Mouse (Mus musculus): ENCODE measurements around the gene Lsm4. TPM values are rescaled to one million over a fixed set of nuclear protein-coding genes. Genes with fewer than 3 reads are reported as not detected.

Lsm4 gene
- 104 and 113 TPM in 2 replicates for polyA plus RNA-seq (2015; fragmentation: Nextera tagmentation; extraction: Ambion mirVana)

- H3K4me2 ChIP-seq (ENCODE audit: low read depth, low read length): peak within 1 kb of the TSS; percentile 94
- WGBS (ENCODE audit: insufficient replicate concordance): under 1% methylated on average over 60 of the region's 60 CpGs
- H3K4me1 ChIP-seq (ENCODE audit: control insufficient read depth, low read depth, low read length): peaks cover 51% of the 10 kb centered on the region
- H3K9ac ChIP-seq (ENCODE audit: low read depth, low read length): peak within 1 kb of the TSS; percentile 81
- H3K36me3 ChIP-seq (ENCODE audit: control insufficient read depth, insufficient read depth): peaks cover 2% of the 10 kb centered on the region; the same call in 1 of the 2 replicates
- peak within 1 kb of the TSS; percentile 97 for H3K27ac ChIP-seq (ENCODE audit: low read length)
- H3K4me3 ChIP-seq (ENCODE audit: low read depth, low read length): peak within 1 kb of the TSS; percentile 83
- no peaks in the 10 kb centered on the region for H3K27me3 ChIP-seq (ENCODE audit: control insufficient read depth, insufficient read depth, low read depth, low read length)
- peak; percentile 96 for ATAC-seq (ENCODE audit: low read depth)
- H3K9me3 ChIP-seq (replicated peaks; ENCODE audit: control insufficient read depth, low read length): no peaks in the 10 kb centered on the region
Observed at GRCm38 (mm10) chr8:70673079-70673856, at the start of gene Lsm4. Gene Lsm4 (plus strand): TSS chr8:70673248.

- Histone ChIP-seq H3K9ac (ENCODE audit: low read depth, low read length) (no peak overlapping the region), H3K4me2 (ENCODE audit: low read depth, low read length) (no peak overlapping the region)
Observed at GRCm38 (mm10) chr8:70625104-70625503, 47.9 kb upstream of the Lsm4 start.

GRCm38 (mm10) chr8:70627041-70627440 lies 46.0 kb upstream of the Lsm4 start:
- WGBS (ENCODE audit: insufficient replicate concordance): 70% methylated on average over 5 of the region's 5 CpGs

More at GRCm38 (mm10) chr8:70625104-70625503, 47.9 kb upstream of the Lsm4 start:
- no peak for ATAC-seq (ENCODE audit: low read depth)
- 26% methylated on average over 5 of the region's 5 CpGs for WGBS (ENCODE audit: insufficient replicate concordance)
- no peak overlapping the region for H3K4me3 ChIP-seq (ENCODE audit: low read depth, low read length)
- peaks cover 48% of the 10 kb centered on the region for H3K4me1 ChIP-seq (ENCODE audit: control insufficient read depth, low read depth, low read length)
- H3K27me3 ChIP-seq (ENCODE audit: control insufficient read depth, insufficient read depth, low read depth, low read length): no peaks in the 10 kb centered on the region
- no peaks in the 10 kb centered on the region for H3K36me3 ChIP-seq (ENCODE audit: control insufficient read depth, insufficient read depth)
- H3K27ac ChIP-seq (ENCODE audit: low read length): no peak overlapping the region
- H3K9me3 ChIP-seq (replicated peaks; ENCODE audit: control insufficient read depth, low read length): no peaks in the 10 kb centered on the region

GRCm38 (mm10) chr8:70628986-70629490 lies 44.0 kb upstream of the Lsm4 start:
- no peak for ATAC-seq (ENCODE audit: low read depth)
- Histone ChIP-seq H3K9me3 (replicated peaks; ENCODE audit: control insufficient read depth, low read length) (no peaks in the 10 kb centered on the region), H3K4me2 (ENCODE audit: low read depth, low read length) (peak overlapping the region; percentile 88), H3K4me3 (ENCODE audit: low read depth, low read length) (peak overlapping the region; percentile 72), H3K9ac (ENCODE audit: low read depth, low read length) (peak overlapping the region; percentile 68), H3K27me3 (ENCODE audit: control insufficient read depth, insufficient read depth, low read depth, low read length) (peaks cover 6% of the 10 kb centered on the region), H3K4me1 (ENCODE audit: control insufficient read depth, low read depth, low read length) (peaks cover 32% of the 10 kb centered on the region), H3K36me3 (ENCODE audit: control insufficient read depth, insufficient read depth) (no peaks in the 10 kb centered on the region), H3K27ac (ENCODE audit: low read length) (no peak overlapping the region)
- WGBS (ENCODE audit: insufficient replicate concordance): 58% methylated on average over 7 of the region's 7 CpGs

More at GRCm38 (mm10) chr8:70627041-70627440, 46.0 kb upstream of the Lsm4 start:
- no peaks in the 10 kb centered on the region for H3K36me3 ChIP-seq (ENCODE audit: control insufficient read depth, insufficient read depth)
- H3K4me1 ChIP-seq (ENCODE audit: control insufficient read depth, low read depth, low read length): peaks cover 46% of the 10 kb centered on the region
- H3K9me3 ChIP-seq (replicated peaks; ENCODE audit: control insufficient read depth, low read length): no peaks in the 10 kb centered on the region
- H3K4me3 ChIP-seq (ENCODE audit: low read depth, low read length): no peak overlapping the region
- peaks cover 6% of the 10 kb centered on the region for H3K27me3 ChIP-seq (ENCODE audit: control insufficient read depth, insufficient read depth, low read depth, low read length)
- no peak for ATAC-seq (ENCODE audit: low read depth)
- H3K9ac ChIP-seq (ENCODE audit: low read depth, low read length): no peak overlapping the region
- H3K27ac ChIP-seq (ENCODE audit: low read length): no peak overlapping the region
- no peak overlapping the region for H3K4me2 ChIP-seq (ENCODE audit: low read depth, low read length)

GRCm38 (mm10) chr8:70629574-70630531 lies 43.2 kb upstream of the Lsm4 start:
- Histone ChIP-seq H3K27me3 (ENCODE audit: control insufficient read depth, insufficient read depth, low read depth, low read length) (peaks cover 6% of the 10 kb centered on the region), H3K4me2 (ENCODE audit: low read depth, low read length) (peak overlapping the region; percentile 88), H3K4me3 (ENCODE audit: low read depth, low read length) (peak overlapping the region; percentile 72), H3K9me3 (replicated peaks; ENCODE audit: control insufficient read depth, low read length) (no peaks in the 10 kb centered on the region), H3K36me3 (ENCODE audit: control insufficient read depth, insufficient read depth) (no peaks in the 10 kb centered on the region), H3K9ac (ENCODE audit: low read depth, low read length) (peak overlapping the region; percentile 68), H3K27ac (ENCODE audit: low read length) (peak overlapping the region; percentile 88), H3K4me1 (ENCODE audit: control insufficient read depth, low read depth, low read length) (peaks cover 34% of the 10 kb centered on the region)
- under 1% methylated on average over 60 of the region's 60 CpGs for WGBS (ENCODE audit: insufficient replicate concordance)
- ATAC-seq (ENCODE audit: low read depth): peak; percentile 65

GRCm38 (mm10) chr8:70630532-70631381 lies 42.3 kb upstream of the Lsm4 start:
- H3K27ac ChIP-seq (ENCODE audit: low read length): peak overlapping the region; percentile 88
- WGBS (ENCODE audit: insufficient replicate concordance): 10% methylated on average over 22 of the region's 22 CpGs

GRCm38 (mm10) chr8:70631436-70631835 lies 41.6 kb upstream of the Lsm4 start:
- WGBS (ENCODE audit: insufficient replicate concordance): 13% methylated on average over 24 of the region's 24 CpGs
- Histone ChIP-seq H3K4me2 (ENCODE audit: low read depth, low read length) (peak overlapping the region; percentile 88), H3K4me3 (ENCODE audit: low read depth, low read length) (peak overlapping the region; percentile 72), H3K9me3 (replicated peaks; ENCODE audit: control insufficient read depth, low read length) (no peaks in the 10 kb centered on the region), H3K27me3 (ENCODE audit: control insufficient read depth, insufficient read depth, low read depth, low read length) (peaks cover 6% of the 10 kb centered on the region), H3K9ac (ENCODE audit: low read depth, low read length) (peak overlapping the region; percentile 57), H3K27ac (ENCODE audit: low read length) (peak overlapping the region; percentile 88), H3K36me3 (ENCODE audit: control insufficient read depth, insufficient read depth) (no peaks in the 10 kb centered on the region), H3K4me1 (ENCODE audit: control insufficient read depth, low read depth, low read length) (peaks cover 47% of the 10 kb centered on the region)
- ATAC-seq (ENCODE audit: low read depth): peak; percentile 23

More at GRCm38 (mm10) chr8:70630532-70631381, 42.3 kb upstream of the Lsm4 start:
- H3K36me3 ChIP-seq (ENCODE audit: control insufficient read depth, insufficient read depth): no peaks in the 10 kb centered on the region
- peaks cover 6% of the 10 kb centered on the region for H3K27me3 ChIP-seq (ENCODE audit: control insufficient read depth, insufficient read depth, low read depth, low read length)
- peak; percentile 61 for ATAC-seq (ENCODE audit: low read depth)
- H3K9me3 ChIP-seq (replicated peaks; ENCODE audit: control insufficient read depth, low read length): no peaks in the 10 kb centered on the region
- H3K4me1 ChIP-seq (ENCODE audit: control insufficient read depth, low read depth, low read length): peaks cover 43% of the 10 kb centered on the region
- peak overlapping the region; percentile 88 for H3K4me2 ChIP-seq (ENCODE audit: low read depth, low read length)
- H3K9ac ChIP-seq (ENCODE audit: low read depth, low read length): peak overlapping the region; percentile 57
- H3K4me3 ChIP-seq (ENCODE audit: low read depth, low read length): peak overlapping the region; percentile 72

- Histone ChIP-seq H3K4me1 (ENCODE audit: control insufficient read depth, low read depth, low read length) (peaks cover 54% of the 10 kb centered on the region), H3K27me3 (ENCODE audit: control insufficient read depth, insufficient read depth, low read depth, low read length) (peaks cover 6% of the 10 kb centered on the region), H3K36me3 (ENCODE audit: control insufficient read depth, insufficient read depth) (no peaks in the 10 kb centered on the region), H3K4me3 (ENCODE audit: low read depth, low read length) (peak within 1 kb of the TSS; percentile 72), H3K9ac (ENCODE audit: low read depth, low read length) (peak within 1 kb of the TSS; percentile 57), H3K4me2 (ENCODE audit: low read depth, low read length) (peak within 1 kb of the TSS; percentile 88), H3K27ac (ENCODE audit: low read length) (peak within 1 kb of the TSS; percentile 88), H3K9me3 (replicated peaks; ENCODE audit: control insufficient read depth, low read length) (no peaks in the 10 kb centered on the region)
- ATAC-seq (ENCODE audit: low read depth): peak; percentile 28
- WGBS (ENCODE audit: insufficient replicate concordance): 64% methylated on average over 6 of the region's 6 CpGs
Observed at GRCm38 (mm10) chr8:70632346-70632892, 40.6 kb upstream of the Lsm4 start, which contains the start of gene Gdf15. Gene Gdf15 (minus strand): TSS chr8:70632456.

All from liver, embryonic 16.5 days (tissue).